Comparison of ENCODE assay signal across 21 mouse cellular contexts in genomic region chr9:7906564-7906963, GRCm38 (mm10).
"Had no signal": no experiment of that assay in that cellular context is flagged by ENCODE, and none has a peak within 500 bp of the region (broad histone marks: within the 10 kb centered on the region; RNA-seq: fewer than 3 reads in every experiment).

No protein-coding gene starts in this region.

- H3K36me3 ChIP-seq: heart, embryonic 13.5 days; heart, embryonic 15.5 days; hindbrain, embryonic 13.5 days; hindbrain, embryonic 15.5 days; limb, embryonic 13.5 days; limb, embryonic 15.5 days; liver, embryonic 12.5 days had no signal

- H3K4me2 ChIP-seq: heart, embryonic 11.5 days; heart, embryonic 13.5 days; heart, embryonic 15.5 days; hindbrain, embryonic 13.5 days; hindbrain, embryonic 15.5 days; limb, embryonic 13.5 days; limb, embryonic 15.5 days; liver, embryonic 12.5 days had no signal

- H3K27ac ChIP-seq: heart, embryonic 13.5 days; heart, embryonic 15.5 days; hindbrain, embryonic 13.5 days; hindbrain, embryonic 15.5 days; hindbrain, postnatal 0 days; kidney, postnatal 0 days; limb, embryonic 13.5 days; limb, embryonic 15.5 days; liver, embryonic 12.5 days; liver, embryonic 14.5 days had no signal

- H3K9me3 ChIP-seq: heart, embryonic 13.5 days; heart, embryonic 15.5 days; hindbrain, embryonic 13.5 days; hindbrain, embryonic 15.5 days; limb, embryonic 13.5 days; limb, embryonic 15.5 days; liver, embryonic 12.5 days had no signal

- DNase-seq: gastrocnemius, postnatal 14 days; gastrocnemius, postnatal 36 days; heart, adult 18-20 months; heart, postnatal 14 days; heart, postnatal 36 days; kidney, adult 11 months; kidney, postnatal 14 days; layer of hippocampus, adult 9-11 months; layer of hippocampus, postnatal 36 days; left cerebral cortex, postnatal 4 days had no signal

- H3K4me3 ChIP-seq: heart, embryonic 13.5 days; heart, embryonic 15.5 days; hindbrain, embryonic 13.5 days; hindbrain, embryonic 15.5 days; limb, embryonic 13.5 days; limb, embryonic 15.5 days; liver, embryonic 12.5 days had no signal

- H3K9ac ChIP-seq: heart, embryonic 13.5 days; heart, embryonic 15.5 days; hindbrain, embryonic 13.5 days; hindbrain, embryonic 15.5 days; limb, embryonic 13.5 days; limb, embryonic 15.5 days; liver, embryonic 12.5 days; liver, embryonic 14.5 days had no signal

- H3K27me3 ChIP-seq: heart, embryonic 13.5 days; heart, embryonic 15.5 days; hindbrain, embryonic 13.5 days; hindbrain, embryonic 15.5 days; limb, embryonic 13.5 days; limb, embryonic 15.5 days; liver, embryonic 12.5 days had no signal

- ATAC-seq: hindbrain, postnatal 0 days; liver, embryonic 12.5 days had no signal

- H3K4me1 ChIP-seq: hindbrain, embryonic 13.5 days had no signal
